Mouse (Mus musculus): ENCODE measurements at regions not wholly inside any gene's neighbourhood (a gene's known extent, or its start where the extent isn't known, plus 50 kb on each side); places are given as distances from the start of the nearest gene placed in this dataset.

GRCm38 (mm10) chr11:37442781-37443180, 207.0 kb upstream of the Tenm2 start:
- no peaks in the 10 kb centered on the region for H3K27me3 ChIP-seq (replicated peaks; ENCODE audit: insufficient read depth, low read length)
- no peak overlapping the region for H3K4me3 ChIP-seq (ENCODE audit: low read depth, low read length)
- H3K36me3 ChIP-seq (ENCODE audit: insufficient read depth, low read length) = no peaks in the 10 kb centered on the region
- no peak overlapping the region for H3K4me2 ChIP-seq (replicated peaks; ENCODE audit: low read depth, low read length)
- TF ChIP-seq EP300 (IDR thresholded peaks at IDR 0.05) = no peak
- no peak for TF ChIP-seq CTCF (IDR thresholded peaks at IDR 0.05)
- no peaks in the 10 kb centered on the region for H3K4me1 ChIP-seq (ENCODE audit: insufficient read depth, low read depth, low read length)
- no peak for ATAC-seq
- no peak for DNase-seq (ENCODE audit: low spot score)
- H3K9ac ChIP-seq (replicated peaks; ENCODE audit: low read depth) = no peak overlapping the region
- no peaks in the 10 kb centered on the region for H3K9me3 ChIP-seq (ENCODE audit: low read length)
- WGBS = 61% methylated on average over 2 of the region's 2 CpGs
- H3K27ac ChIP-seq (ENCODE audit: low read length) = no peak overlapping the region

- no peak overlapping the region for H3K27ac ChIP-seq (ENCODE audit: low read length)
- no peaks in the 10 kb centered on the region for H3K9me3 ChIP-seq (ENCODE audit: low read length)
- H3K9ac ChIP-seq (replicated peaks; ENCODE audit: low read depth) = no peak overlapping the region
- no peak for ATAC-seq
- H3K4me2 ChIP-seq (replicated peaks; ENCODE audit: low read depth, low read length) = no peak overlapping the region
- no peaks in the 10 kb centered on the region for H3K36me3 ChIP-seq (ENCODE audit: insufficient read depth, low read length)
- TF ChIP-seq CTCF (IDR thresholded peaks at IDR 0.05) (no peak), EP300 (IDR thresholded peaks at IDR 0.05) (no peak)
- H3K27me3 ChIP-seq (replicated peaks; ENCODE audit: insufficient read depth, low read length) = no peaks in the 10 kb centered on the region
- WGBS = 83% methylated on average over 2 of the region's 2 CpGs
- DNase-seq (ENCODE audit: low spot score) = no peak
- H3K4me1 ChIP-seq (ENCODE audit: insufficient read depth, low read depth, low read length) = no peaks in the 10 kb centered on the region
- H3K4me3 ChIP-seq (ENCODE audit: low read depth, low read length) = no peak overlapping the region
Observed at GRCm38 (mm10) chr11:37434600-37434999, 198.8 kb upstream of the Tenm2 start.

- no peak for TF ChIP-seq CTCF (IDR thresholded peaks at IDR 0.05)
- TF ChIP-seq EP300 (IDR thresholded peaks at IDR 0.05) = no peak
- no peak for ATAC-seq
- no peak overlapping the region for H3K4me3 ChIP-seq (ENCODE audit: low read depth, low read length)
- H3K4me2 ChIP-seq (replicated peaks; ENCODE audit: low read depth, low read length) = no peak overlapping the region
- H3K9ac ChIP-seq (replicated peaks; ENCODE audit: low read depth) = no peak overlapping the region
- no peaks in the 10 kb centered on the region for H3K27me3 ChIP-seq (replicated peaks; ENCODE audit: insufficient read depth, low read length)
- no peaks in the 10 kb centered on the region for H3K36me3 ChIP-seq (ENCODE audit: insufficient read depth, low read length)
- no peak for DNase-seq (ENCODE audit: low spot score)
- no peak overlapping the region for H3K27ac ChIP-seq (ENCODE audit: low read length)
- no peaks in the 10 kb centered on the region for H3K9me3 ChIP-seq (ENCODE audit: low read length)
- 50% methylated on average over 5 of the region's 5 CpGs for WGBS
- no peaks in the 10 kb centered on the region for H3K4me1 ChIP-seq (ENCODE audit: insufficient read depth, low read depth, low read length)
Observed at GRCm38 (mm10) chr11:37424312-37425169, 188.8 kb upstream of the Tenm2 start.

GRCm38 (mm10) chr11:37412868-37413267, 177.1 kb upstream of the Tenm2 start:
- Histone ChIP-seq H3K27ac (ENCODE audit: low read length) (no peak overlapping the region), H3K36me3 (ENCODE audit: insufficient read depth, low read length) (no peaks in the 10 kb centered on the region), H3K4me3 (ENCODE audit: low read depth, low read length) (no peak overlapping the region), H3K27me3 (replicated peaks; ENCODE audit: insufficient read depth, low read length) (no peaks in the 10 kb centered on the region), H3K9ac (replicated peaks; ENCODE audit: low read depth) (no peak overlapping the region), H3K4me1 (ENCODE audit: insufficient read depth, low read depth, low read length) (no peaks in the 10 kb centered on the region), H3K9me3 (ENCODE audit: low read length) (no peaks in the 10 kb centered on the region), H3K4me2 (replicated peaks; ENCODE audit: low read depth, low read length) (no peak overlapping the region)
- 47% methylated on average over 3 of the region's 3 CpGs for WGBS
- ATAC-seq = no peak
- DNase-seq (ENCODE audit: low spot score) = no peak
- no peak for TF ChIP-seq EP300 (IDR thresholded peaks at IDR 0.05)
- no peak for TF ChIP-seq CTCF (IDR thresholded peaks at IDR 0.05)

- ATAC-seq = no peak
- TF ChIP-seq CTCF (IDR thresholded peaks at IDR 0.05) (no peak), EP300 (IDR thresholded peaks at IDR 0.05) (no peak)
- no peak overlapping the region for H3K4me3 ChIP-seq (ENCODE audit: low read depth, low read length)
- H3K9ac ChIP-seq (replicated peaks; ENCODE audit: low read depth) = no peak overlapping the region
- no peaks in the 10 kb centered on the region for H3K36me3 ChIP-seq (ENCODE audit: insufficient read depth, low read length)
- no peaks in the 10 kb centered on the region for H3K27me3 ChIP-seq (replicated peaks; ENCODE audit: insufficient read depth, low read length)
- DNase-seq (ENCODE audit: low spot score) = no peak
- no peak overlapping the region for H3K4me2 ChIP-seq (replicated peaks; ENCODE audit: low read depth, low read length)
- H3K9me3 ChIP-seq (ENCODE audit: low read length) = no peaks in the 10 kb centered on the region
- no peaks in the 10 kb centered on the region for H3K4me1 ChIP-seq (ENCODE audit: insufficient read depth, low read depth, low read length)
- H3K27ac ChIP-seq (ENCODE audit: low read length) = no peak overlapping the region
- 59% methylated on average over 1 of the region's 1 CpGs for WGBS
Observed at GRCm38 (mm10) chr11:37367971-37368370, 132.2 kb upstream of the Tenm2 start.

GRCm38 (mm10) chr11:37364430-37364829, 128.7 kb upstream of the Tenm2 start:
- Histone ChIP-seq H3K36me3 (ENCODE audit: insufficient read depth, low read length) (no peaks in the 10 kb centered on the region), H3K9me3 (ENCODE audit: low read length) (no peaks in the 10 kb centered on the region), H3K9ac (replicated peaks; ENCODE audit: low read depth) (no peak overlapping the region), H3K4me2 (replicated peaks; ENCODE audit: low read depth, low read length) (no peak overlapping the region), H3K27me3 (replicated peaks; ENCODE audit: insufficient read depth, low read length) (no peaks in the 10 kb centered on the region), H3K4me1 (ENCODE audit: insufficient read depth, low read depth, low read length) (no peaks in the 10 kb centered on the region), H3K27ac (ENCODE audit: low read length) (no peak overlapping the region), H3K4me3 (ENCODE audit: low read depth, low read length) (no peak overlapping the region)
- ATAC-seq (no peak), DNase-seq (ENCODE audit: low spot score) (no peak)
- WGBS = 85% methylated on average over 2 of the region's 2 CpGs
- TF ChIP-seq CTCF (IDR thresholded peaks at IDR 0.05) (no peak), EP300 (IDR thresholded peaks at IDR 0.05) (no peak)
